Mouse (Mus musculus): ENCODE data around the gene Csnk1e. TPM values are rescaled to one million over a fixed set of nuclear protein-coding genes. Genes with fewer than 3 reads are reported as not detected.

Csnk1e gene
- total RNA-seq, 2 experiments from 2014 or later = 285 to 296 TPM

DNA sequence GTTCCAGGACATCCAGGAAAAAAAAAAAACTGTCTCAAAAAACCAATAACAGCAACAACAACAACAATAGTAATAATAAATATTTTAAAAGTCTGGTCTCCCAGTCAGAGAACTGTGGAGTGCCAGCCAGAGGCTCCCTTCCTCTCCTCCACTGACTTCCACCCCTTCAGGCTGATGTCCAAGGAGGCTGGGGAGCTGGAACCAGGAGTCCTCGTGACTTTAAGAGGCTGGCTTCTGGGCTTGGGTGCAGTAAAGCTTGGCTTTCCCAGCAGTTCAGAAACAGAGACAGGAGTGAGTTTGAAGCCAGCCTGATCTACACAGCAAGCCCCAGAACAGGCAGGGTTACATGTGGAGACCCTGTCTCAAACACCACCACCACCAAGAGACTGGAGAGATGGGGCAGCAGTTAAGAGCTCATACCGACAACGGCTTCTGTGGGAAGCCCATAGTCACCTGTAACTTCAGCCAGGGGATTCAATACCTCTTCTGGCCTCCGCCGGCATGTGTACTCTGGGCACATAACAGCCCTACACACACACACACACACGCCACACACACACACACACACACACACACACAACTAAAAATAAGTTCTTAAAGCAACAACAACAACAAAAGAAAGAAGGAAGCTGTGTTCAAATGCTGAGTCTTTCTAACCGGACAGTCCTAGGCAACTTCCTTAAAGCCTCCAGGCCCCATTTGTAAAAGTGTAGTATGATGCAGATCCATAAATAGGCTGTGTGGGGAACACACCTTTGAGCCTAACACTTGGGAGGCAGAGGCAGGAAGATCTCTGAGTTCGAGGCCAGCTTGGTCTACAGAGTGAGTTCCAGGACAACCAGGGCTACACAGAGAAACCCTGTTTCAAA, 9.3 kb downstream of the Csnk1e start:
- no peak for DNase-seq
- intact Hi-C loops (cut with DNase I) = no loop called here

DNA sequence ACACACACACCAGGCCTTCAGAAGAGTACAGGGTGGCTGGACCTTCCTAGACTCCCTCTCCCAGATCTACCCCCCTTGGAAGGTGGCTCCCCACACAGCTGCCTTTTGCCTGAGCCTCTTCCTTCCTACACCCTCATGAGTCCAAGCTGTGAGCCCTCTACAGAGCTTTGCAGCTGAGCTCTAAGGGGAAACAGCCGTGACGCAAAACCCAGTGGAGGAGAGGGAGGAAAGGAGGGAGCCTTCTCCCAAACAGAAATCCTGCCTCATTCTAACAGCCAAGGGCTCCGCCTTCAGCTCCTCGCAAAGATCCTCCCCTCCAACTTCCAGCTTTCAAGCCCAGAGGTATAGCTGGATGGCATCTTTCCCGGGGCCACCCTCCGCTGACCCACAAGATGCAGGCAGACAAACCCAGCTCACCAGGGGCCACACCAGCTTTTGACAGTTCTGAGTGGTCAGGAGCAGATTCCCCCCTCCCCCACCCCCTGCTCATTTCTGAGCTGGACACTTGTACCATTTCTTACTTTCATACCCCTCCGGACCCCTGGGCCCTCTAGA, 11.4 kb downstream of the Csnk1e start:
- no peak for DNase-seq
- intact Hi-C loops (cut with DNase I) = no loop called here

DNA sequence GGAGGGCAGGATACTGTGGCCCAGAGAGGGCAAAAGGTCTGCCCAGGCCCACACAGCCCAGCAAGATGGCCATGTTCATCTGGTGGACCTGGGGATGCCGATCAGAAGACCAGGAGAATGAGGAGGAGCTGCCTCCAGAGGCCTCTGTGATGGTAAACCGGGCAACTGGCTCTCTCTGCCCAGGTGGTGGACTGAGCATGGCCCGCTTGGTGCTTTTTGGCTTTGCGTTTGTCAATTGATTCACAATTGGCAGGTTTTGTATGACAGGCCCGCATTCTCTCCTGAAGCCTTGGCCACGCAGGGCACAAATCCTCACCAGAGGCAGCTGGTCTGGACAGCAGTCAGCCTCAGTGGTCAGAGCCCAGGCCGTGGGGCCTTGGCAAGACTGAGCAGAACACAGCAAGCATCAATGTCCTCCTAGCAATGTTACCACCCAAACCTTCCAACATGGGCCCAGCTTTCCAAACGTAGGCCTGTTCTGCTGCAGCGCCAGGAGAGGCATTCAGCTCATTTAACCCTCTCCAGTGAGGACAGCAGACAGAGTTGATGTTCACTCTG, 12.3 kb downstream of the Csnk1e start:
- DNase-seq = no peak
- intact Hi-C loops (cut with DNase I) = no loop called here

DNA sequence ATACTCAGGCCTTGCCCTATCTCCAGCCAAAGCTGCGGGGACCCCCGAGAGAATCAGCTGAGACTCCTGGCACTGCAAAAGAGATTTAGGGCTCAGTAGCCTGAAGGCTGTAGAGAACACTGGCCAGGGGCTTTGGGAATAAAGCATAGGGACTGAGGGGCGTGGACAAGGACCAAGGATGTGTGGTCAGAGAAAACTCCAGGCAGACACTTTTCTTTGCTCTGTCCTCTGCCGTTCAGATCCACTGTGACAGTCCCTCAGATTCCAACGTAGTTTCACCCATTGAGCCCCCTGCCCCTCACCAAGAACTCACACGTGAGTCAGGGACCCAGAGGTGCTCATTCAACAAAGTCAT, 13.1 kb downstream of the Csnk1e start:
- DNase-seq = no peak
- intact Hi-C loops (cut with DNase I) = no loop called here

GRCm38 (mm10) chr15:79441331-79442256, 13.8 kb downstream of the Csnk1e start:
- intact Hi-C loops (cut with DNase I) = no loop called here
- DNase-seq = peak; percentile 85

GRCm38 (mm10) chr15:79440651-79441330, 14.6 kb downstream of the Csnk1e start:
- intact Hi-C loops (cut with DNase I) = no loop called here
- no peak for DNase-seq

GRCm38 (mm10) chr15:79440223-79440622, 15.1 kb downstream of the Csnk1e start:
- DNase-seq = peak; percentile 87
- intact Hi-C loops (cut with DNase I) = no loop called here

DNA sequence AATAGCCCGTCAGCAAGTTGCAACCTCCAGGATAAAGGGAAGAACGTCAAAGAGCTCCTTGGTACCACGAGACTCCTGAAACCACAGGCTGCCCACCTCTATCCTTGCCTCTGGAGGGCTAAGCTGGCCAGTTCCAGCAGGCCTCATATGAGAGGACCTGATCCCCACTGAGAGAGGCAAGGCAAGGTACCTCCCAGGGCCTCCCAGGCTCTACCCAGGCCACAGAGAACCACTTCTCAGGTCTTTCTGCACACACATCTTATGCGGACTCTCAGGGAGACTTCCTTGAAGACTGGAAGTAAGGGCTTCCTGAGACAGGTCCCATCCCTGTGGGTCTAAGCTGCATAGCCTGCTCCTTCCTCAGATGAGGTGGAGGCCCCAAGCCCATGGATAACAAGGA, 16.0 kb downstream of the Csnk1e start:
- intact Hi-C loops (cut with DNase I) = no loop called here
- no peak for DNase-seq

- DNase-seq = no peak
- intact Hi-C loops (cut with DNase I) = no loop called here
Measured at GRCm38 (mm10) chr15:79438816-79439215, 16.6 kb downstream of the Csnk1e start.

DNA sequence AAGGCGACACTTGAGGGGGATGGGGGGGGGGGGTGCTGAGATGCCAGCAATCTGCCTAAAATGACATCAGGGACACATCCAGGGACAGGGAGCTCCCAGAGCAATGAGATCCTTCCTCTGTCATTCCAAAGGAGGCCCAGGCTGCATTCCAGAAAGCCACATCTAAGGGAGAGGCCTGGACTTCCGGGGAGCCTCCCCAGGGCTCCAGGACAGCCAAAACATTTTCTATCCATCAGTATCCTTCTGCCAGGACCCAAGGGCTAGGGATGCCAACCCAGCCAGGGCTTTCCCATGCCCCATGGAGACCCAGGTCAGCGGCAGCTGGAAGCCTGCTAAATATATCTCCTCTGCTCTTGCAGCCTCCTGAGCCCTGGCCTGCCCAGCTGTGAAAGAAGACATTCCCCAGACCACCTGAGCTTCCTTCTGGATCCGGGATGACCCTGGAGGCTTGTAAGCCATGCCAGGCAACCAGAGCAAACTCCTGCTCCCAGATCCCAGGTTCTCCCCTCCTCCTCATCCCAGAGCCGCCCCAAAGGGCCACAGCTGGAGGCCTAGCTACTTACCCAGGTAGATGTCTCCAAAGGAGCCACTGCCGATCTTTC, 17.1 kb downstream of the Csnk1e start:
- DNase-seq = no peak
- intact Hi-C loops (cut with DNase I) = no loop called here

DNA sequence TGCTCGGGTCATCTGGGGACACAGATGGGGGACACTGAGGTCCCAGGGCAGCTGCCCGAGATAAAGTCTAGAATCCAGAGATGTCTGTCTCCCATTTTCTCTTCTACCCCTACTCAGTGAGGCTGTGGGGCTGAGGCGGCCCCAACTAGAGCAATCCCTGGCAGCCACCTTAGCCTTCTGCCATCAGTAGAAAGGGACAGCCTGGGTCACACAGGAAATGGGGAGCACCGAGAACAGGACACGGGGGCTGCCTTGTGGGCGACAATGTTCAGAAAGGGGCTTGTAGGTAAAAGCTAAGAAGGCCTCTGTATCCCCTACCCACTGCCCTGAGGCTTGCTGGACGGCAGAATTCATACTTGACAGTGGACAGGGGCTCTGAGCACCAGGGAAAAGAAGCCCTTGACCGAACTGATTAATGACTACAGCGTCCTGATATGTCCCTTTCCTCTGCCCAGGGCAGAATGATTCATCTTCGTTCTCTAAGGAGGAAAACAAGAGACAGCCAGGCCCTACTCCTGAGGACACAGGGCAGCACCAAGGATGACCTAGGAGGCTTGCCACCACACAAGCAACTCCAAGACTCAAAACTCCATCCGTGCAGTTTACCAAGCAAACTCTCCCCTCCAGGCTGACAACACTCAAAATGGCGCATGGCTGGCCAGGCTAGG, 17.7 kb downstream of the Csnk1e start:
- no peak for DNase-seq
- intact Hi-C loops (cut with DNase I) = no loop called here

DNA sequence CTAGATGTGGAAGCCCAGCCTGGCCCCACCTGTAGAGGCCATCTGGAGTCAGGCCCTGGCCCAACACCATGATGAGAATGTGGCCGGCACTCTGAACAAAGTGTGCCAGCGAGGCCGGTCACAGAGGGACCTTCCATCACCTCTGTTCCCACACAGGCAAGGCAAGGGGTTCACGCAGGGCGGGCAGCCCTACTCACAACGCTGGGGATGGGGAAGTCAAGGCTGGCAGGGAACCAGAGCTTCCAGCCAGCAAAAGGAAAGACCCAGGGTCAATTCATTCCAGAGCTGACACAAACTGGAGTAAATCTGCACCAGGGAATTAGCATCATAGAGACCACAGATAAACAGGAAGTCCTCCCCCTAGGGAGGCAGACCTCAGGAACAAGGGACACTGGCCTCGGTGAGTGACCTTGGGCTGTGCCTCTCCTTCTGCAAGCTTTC, 18.9 kb downstream of the Csnk1e start:
- no peak for DNase-seq
- intact Hi-C loops (cut with DNase I) = no loop called here

GRCm38 (mm10) chr15:79435191-79435671, 20.1 kb downstream of the Csnk1e start:
- intact Hi-C loops (cut with DNase I) = no loop called here

GRCm38 (mm10) chr15:79432892-79433291, 22.5 kb downstream of the Csnk1e start:
- intact Hi-C loops (cut with DNase I) = no loop called here
- DNase-seq = no peak

More at GRCm38 (mm10) chr15:79435191-79435671, 20.1 kb downstream of the Csnk1e start:
- peak; percentile 59 for DNase-seq

GRCm38 (mm10) chr15:79432328-79432727, 23.0 kb downstream of the Csnk1e start:
- no peak for DNase-seq
- intact Hi-C loops (cut with DNase I) = no loop called here

GRCm38 (mm10) chr15:79431925-79432324, 23.4 kb downstream of the Csnk1e start:
- intact Hi-C loops (cut with DNase I) = no loop called here
- no peak for DNase-seq

DNA sequence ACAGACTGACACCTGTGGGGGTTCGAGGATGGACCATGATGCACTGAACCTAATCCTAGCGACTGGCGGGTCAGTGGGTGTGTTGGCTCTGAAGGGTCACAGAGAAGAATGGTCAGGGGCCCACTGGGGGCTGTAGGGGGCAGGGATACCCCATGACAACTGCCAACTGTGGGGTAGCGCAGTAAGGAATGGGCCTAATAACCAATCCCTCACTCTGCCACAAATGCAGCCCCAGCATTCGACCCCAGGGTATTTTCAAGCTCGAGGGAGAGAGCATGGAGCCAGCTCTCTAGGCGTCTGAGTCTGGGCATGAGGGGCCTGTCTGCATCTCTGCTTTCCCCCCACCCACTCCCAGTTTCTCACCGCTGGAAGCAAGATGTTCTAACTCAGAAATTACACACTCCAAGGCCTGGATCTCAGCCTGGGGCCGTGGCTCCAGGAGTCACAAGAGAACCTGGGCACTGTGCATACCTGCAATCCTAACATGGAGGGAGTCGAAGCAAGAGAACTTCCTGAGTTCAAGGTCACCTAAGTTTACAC, 24.8 kb downstream of the Csnk1e start:
- intact Hi-C loops (cut with DNase I) = no loop called here

DNA sequence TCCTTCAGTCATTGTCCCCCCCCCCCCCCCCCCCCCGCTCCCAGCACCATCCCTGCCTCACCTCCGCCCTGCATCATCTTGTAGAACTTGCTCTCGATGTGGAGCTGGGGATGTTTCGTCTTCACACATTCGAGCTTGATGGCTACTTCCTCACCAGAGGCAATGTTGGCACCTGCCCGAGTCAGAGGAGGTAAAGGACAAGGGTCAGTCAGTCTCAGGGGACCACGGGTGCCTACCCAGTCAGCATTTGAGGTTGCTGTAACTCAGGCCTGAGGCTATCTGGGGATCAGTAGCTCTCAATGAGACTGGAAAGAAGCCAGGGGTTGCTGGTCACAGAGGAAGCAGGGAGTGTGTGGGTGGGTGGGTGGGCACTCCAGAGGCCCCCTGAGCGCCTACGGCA, 25.4 kb downstream of the Csnk1e start:
- intact Hi-C loops (cut with DNase I) = no loop called here
- DNase-seq = no peak

More for the DNA sequence above, 24.8 kb downstream of the Csnk1e start:
- no peak for DNase-seq

DNA sequence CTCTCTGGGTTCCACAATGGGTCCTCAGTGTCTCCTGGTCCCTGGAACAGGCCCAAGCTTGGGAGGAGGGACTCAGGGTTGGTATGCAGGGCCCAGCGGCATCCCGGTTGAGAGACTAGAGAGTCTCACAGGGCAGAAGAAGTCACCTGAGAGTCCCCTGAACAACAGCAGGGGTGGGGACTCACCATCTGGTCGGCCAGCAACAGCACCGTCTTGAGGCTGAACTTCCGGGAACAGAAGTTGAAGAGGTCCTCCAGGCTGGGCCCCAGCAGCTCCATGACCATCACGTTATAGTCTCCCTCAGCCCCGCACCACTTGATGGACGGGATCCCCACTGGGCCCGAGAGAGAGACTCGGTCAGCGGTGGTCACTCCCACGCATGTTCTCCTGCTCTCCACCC, 25.8 kb downstream of the Csnk1e start:
- DNase-seq = no peak
- intact Hi-C loops (cut with DNase I) = no loop called here

Data from left cerebral cortex, postnatal 4 days (tissue).